Mouse (Mus musculus): ENCODE measurements around the gene Gdap1l1. TPM values are rescaled to one million over a fixed set of nuclear protein-coding genes. Genes with fewer than 3 reads are reported as not detected.

Gene Gdap1l1
- polyA plus RNA-seq (2011; ENCODE audit: insufficient read depth, insufficient read length, low replicate concordance, missing spikeins) = not detected in 2 replicates

DNA sequence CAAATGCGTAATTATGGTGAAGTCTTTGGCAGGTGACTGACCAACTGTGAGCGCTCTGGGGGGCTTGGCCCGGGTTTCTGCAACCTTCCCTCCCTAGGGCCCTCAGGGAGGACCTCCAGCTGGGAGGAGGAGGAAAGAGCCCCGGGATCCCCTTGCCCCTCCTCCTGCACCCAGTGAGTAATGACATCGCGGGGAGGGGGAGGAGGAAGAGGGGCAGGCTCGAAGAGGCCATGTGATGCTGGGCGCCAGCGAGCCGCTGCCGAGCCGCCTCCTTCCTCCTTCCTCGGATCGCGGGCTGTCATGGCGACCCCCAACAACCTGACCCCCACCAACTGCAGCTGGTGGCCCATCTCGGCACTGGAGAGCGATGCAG lies at the start of gene Gdap1l1:
Gene Gdap1l1 (plus strand): TSS at position 231 of the 373 bp plus-strand sequence.
- no peaks in the 10 kb centered on the region for H3K4me1 ChIP-seq (ENCODE audit: control insufficient read depth, insufficient read depth, low read length)
- 4% methylated on average over 18 of the region's 18 CpGs for WGBS
- no peak within 1 kb of the TSS for H3K4me3 ChIP-seq (replicated peaks; ENCODE audit: control insufficient read depth, low read depth, low read length)
- TF ChIP-seq CTCF (IDR thresholded peaks at IDR 0.05; ENCODE audit: control insufficient read depth, insufficient read depth, low read length) (no peak), POLR2A (IDR thresholded peaks at IDR 0.05; ENCODE audit: borderline replicate concordance, control insufficient read depth, low read depth, low read length) (no peak)
- H3K27ac ChIP-seq (ENCODE audit: control insufficient read depth, insufficient read depth, low read depth, low read length, poor library complexity) = no peak within 1 kb of the TSS

DNA sequence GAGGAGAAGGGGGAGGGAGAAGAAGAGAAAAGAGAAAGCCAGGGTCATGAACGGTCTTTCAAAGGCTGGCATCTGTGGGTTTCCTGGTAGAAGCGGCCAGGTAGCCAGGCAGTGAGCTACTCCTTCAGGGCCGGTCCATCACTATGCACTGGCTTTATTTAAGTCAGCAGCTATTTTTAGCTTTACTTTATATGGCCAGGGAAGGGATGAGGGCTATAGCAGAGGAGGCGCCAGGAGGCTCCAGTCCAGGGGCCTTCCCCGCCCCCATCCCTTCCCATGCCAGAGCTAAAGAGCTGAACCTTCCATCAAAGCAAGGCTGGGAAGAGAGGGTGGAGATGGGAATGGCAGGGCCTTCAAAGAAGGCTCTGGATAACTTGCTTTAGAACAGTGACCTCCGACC lies 45.8 kb upstream of the Gdap1l1 start:
- Histone ChIP-seq H3K4me1 (ENCODE audit: control insufficient read depth, insufficient read depth, low read length) (no peaks in the 10 kb centered on the region), H3K4me3 (replicated peaks; ENCODE audit: control insufficient read depth, low read depth, low read length) (no peak overlapping the region), H3K27ac (ENCODE audit: control insufficient read depth, insufficient read depth, low read depth, low read length, poor library complexity) (no peak overlapping the region)
- WGBS = 72% methylated on average over 6 of the region's 6 CpGs
- TF ChIP-seq POLR2A (IDR thresholded peaks at IDR 0.05; ENCODE audit: borderline replicate concordance, control insufficient read depth, low read depth, low read length) (no peak), CTCF (IDR thresholded peaks at IDR 0.05; ENCODE audit: control insufficient read depth, insufficient read depth, low read length) (no peak)

DNA sequence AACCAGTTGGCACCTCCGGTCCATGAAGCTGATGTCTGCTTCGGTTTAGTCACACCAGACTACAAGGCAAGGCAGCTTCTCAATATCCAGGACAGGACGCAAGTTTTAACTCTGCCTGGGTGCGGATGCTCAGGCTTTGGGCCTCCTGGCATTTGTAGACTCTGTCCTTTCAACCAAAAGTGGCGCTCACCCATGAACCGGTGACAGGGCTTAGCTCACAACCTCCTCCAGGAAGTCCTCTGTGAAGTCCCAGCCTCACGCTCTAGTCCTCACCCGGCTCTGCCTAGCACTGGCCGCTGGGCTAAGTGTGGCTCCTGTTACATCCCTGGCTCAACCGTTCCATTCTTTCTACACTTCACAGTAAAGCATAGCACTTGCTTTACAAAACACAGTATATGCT lies 45.0 kb upstream of the Gdap1l1 start:
- Histone ChIP-seq H3K4me1 (ENCODE audit: control insufficient read depth, insufficient read depth, low read length) (no peaks in the 10 kb centered on the region), H3K27ac (ENCODE audit: control insufficient read depth, insufficient read depth, low read depth, low read length, poor library complexity) (no peak overlapping the region), H3K4me3 (replicated peaks; ENCODE audit: control insufficient read depth, low read depth, low read length) (no peak overlapping the region)
- 84% methylated on average over 10 of the region's 10 CpGs for WGBS
- no peak for TF ChIP-seq POLR2A (IDR thresholded peaks at IDR 0.05; ENCODE audit: borderline replicate concordance, control insufficient read depth, low read depth, low read length)
- TF ChIP-seq CTCF (IDR thresholded peaks at IDR 0.05; ENCODE audit: control insufficient read depth, insufficient read depth, low read length) = no peak

DNA sequence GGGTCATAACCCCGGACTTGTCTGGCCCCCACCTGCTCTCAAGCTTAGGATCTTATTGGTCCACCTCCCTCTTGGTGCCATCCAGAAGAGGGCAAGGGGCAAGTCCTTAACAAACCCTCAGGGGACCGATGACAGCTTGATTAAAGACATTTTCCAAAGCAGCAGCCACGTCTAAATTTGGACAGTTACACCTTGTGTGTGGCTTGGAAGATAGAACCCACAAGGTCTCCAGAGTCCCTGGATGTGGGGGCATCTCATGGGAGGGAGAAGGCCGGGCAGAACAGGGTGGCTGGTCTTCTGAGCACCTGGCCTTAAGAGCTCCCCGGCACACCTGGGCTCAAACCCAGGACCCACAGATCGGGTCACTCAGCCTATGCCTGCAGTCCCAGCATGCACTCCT lies 44.3 kb upstream of the Gdap1l1 start:
- H3K27ac ChIP-seq (ENCODE audit: control insufficient read depth, insufficient read depth, low read depth, low read length, poor library complexity) = no peak overlapping the region
- no peaks in the 10 kb centered on the region for H3K4me1 ChIP-seq (ENCODE audit: control insufficient read depth, insufficient read depth, low read length)
- 67% methylated on average over 6 of the region's 6 CpGs for WGBS
- no peak for TF ChIP-seq POLR2A (IDR thresholded peaks at IDR 0.05; ENCODE audit: borderline replicate concordance, control insufficient read depth, low read depth, low read length)
- TF ChIP-seq CTCF (IDR thresholded peaks at IDR 0.05; ENCODE audit: control insufficient read depth, insufficient read depth, low read length) = no peak
- no peak overlapping the region for H3K4me3 ChIP-seq (replicated peaks; ENCODE audit: control insufficient read depth, low read depth, low read length)

DNA sequence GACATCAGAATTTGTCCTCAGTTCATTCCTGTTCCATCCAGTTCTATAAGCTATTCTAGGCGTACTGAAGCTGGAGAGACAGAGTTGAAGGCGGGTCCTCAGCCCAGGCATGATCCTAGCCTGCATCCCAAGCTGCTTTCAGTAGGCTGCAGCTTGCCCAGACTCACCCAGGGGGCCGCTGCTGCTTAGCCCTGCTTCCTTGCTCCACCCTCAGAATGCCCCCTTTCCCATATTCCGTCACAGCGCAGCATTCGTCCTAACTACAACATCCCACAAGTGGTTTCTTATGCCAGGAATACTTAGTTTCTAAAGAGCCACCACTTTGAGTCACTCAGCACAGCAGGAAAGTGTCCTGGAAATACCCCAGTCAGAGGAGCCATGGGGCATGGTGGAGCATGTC lies 43.3 kb upstream of the Gdap1l1 start:
- H3K4me1 ChIP-seq (ENCODE audit: control insufficient read depth, insufficient read depth, low read length) = no peaks in the 10 kb centered on the region
- no peak for TF ChIP-seq CTCF (IDR thresholded peaks at IDR 0.05; ENCODE audit: control insufficient read depth, insufficient read depth, low read length)
- TF ChIP-seq POLR2A (IDR thresholded peaks at IDR 0.05; ENCODE audit: borderline replicate concordance, control insufficient read depth, low read depth, low read length) = no peak
- no peak overlapping the region for H3K27ac ChIP-seq (ENCODE audit: control insufficient read depth, insufficient read depth, low read depth, low read length, poor library complexity)
- 75% methylated on average over 6 of the region's 6 CpGs for WGBS
- no peak overlapping the region for H3K4me3 ChIP-seq (replicated peaks; ENCODE audit: control insufficient read depth, low read depth, low read length)

DNA sequence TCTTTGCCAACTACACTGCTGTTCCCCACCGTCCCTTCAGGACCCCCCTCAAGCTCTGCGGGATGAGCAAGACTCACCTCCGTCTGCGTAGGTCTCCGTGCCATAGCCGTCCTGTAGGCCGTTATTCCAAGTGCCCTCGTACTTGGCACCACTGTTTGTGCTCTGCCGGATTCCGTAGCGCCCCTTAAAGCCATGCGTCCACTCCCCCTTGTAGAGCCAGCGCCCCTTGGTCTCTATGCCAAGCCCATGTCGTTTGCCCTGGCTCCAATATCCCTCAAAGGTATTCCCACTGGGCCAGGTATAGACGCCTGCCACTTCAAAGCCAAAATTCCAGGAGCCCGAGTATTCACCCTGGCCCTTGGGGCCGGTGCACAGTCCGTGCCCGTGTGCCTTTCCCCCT lies 41.2 kb upstream of the Gdap1l1 start:
- TF ChIP-seq CTCF (IDR thresholded peaks at IDR 0.05; ENCODE audit: control insufficient read depth, insufficient read depth, low read length) = no peak
- no peak for TF ChIP-seq POLR2A (IDR thresholded peaks at IDR 0.05; ENCODE audit: borderline replicate concordance, control insufficient read depth, low read depth, low read length)
- Histone ChIP-seq H3K27ac (ENCODE audit: control insufficient read depth, insufficient read depth, low read depth, low read length, poor library complexity) (no peak overlapping the region), H3K4me1 (ENCODE audit: control insufficient read depth, insufficient read depth, low read length) (no peaks in the 10 kb centered on the region), H3K4me3 (replicated peaks; ENCODE audit: control insufficient read depth, low read depth, low read length) (no peak overlapping the region)
- WGBS = 85% methylated on average over 19 of the region's 19 CpGs

DNA sequence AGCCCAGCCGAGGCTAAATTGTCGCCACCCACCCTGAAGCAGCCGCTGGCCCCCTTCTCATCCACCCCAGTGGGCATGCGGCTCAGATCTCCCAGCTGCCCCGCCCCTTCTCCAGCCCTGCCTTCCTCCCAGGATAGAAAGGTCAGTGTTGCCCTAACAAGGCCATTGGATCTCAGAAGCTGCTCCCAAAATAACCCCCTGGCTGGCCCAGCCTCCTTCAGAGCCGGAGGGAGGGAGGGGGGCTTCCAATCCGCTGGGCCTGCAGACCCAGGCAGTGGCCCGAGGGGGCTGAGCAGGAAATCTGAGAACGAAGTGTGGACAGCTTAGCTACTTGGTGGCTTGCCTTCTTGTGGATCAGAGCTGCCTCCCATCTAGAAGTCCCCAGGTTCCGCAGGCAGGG lies 40.4 kb upstream of the Gdap1l1 start, which contains the start of gene Jph2:
Gene Jph2 (minus strand): TSS at position 89 of the 400 bp plus-strand sequence.
- 43% methylated on average over 10 of the region's 10 CpGs for WGBS
- no peak within 1 kb of the TSS for H3K4me3 ChIP-seq (replicated peaks; ENCODE audit: control insufficient read depth, low read depth, low read length)
- TF ChIP-seq POLR2A (IDR thresholded peaks at IDR 0.05; ENCODE audit: borderline replicate concordance, control insufficient read depth, low read depth, low read length) (no peak), CTCF (IDR thresholded peaks at IDR 0.05; ENCODE audit: control insufficient read depth, insufficient read depth, low read length) (no peak)
- H3K4me1 ChIP-seq (ENCODE audit: control insufficient read depth, insufficient read depth, low read length) = no peaks in the 10 kb centered on the region
- no peak within 1 kb of the TSS for H3K27ac ChIP-seq (ENCODE audit: control insufficient read depth, insufficient read depth, low read depth, low read length, poor library complexity)

DNA sequence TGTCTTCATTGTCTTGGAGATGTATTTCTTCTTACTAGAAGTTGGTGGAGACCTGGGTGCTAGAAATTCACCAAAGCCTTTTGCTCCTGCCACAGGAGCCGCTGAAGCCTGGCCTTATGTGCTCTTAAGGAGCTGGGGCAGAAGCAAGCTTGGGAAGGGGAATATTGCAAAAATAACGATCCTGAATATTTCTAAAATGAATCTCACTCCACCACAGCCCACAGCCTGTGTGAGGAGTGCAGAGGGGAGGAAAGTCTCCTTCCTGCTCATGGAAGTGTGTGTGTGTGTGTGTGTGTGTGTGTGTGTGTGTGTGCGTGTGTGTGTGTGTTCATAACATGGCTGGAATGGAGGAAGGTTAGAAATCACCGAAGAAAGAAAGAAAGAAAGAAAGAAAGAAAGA lies 39.5 kb upstream of the Gdap1l1 start:
- H3K4me3 ChIP-seq (replicated peaks; ENCODE audit: control insufficient read depth, low read depth, low read length) = no peak overlapping the region
- no peak overlapping the region for H3K27ac ChIP-seq (ENCODE audit: control insufficient read depth, insufficient read depth, low read depth, low read length, poor library complexity)
- TF ChIP-seq CTCF (IDR thresholded peaks at IDR 0.05; ENCODE audit: control insufficient read depth, insufficient read depth, low read length) = no peak
- no peak for TF ChIP-seq POLR2A (IDR thresholded peaks at IDR 0.05; ENCODE audit: borderline replicate concordance, control insufficient read depth, low read depth, low read length)
- WGBS = 67% methylated on average over 4 of the region's 4 CpGs
- H3K4me1 ChIP-seq (ENCODE audit: control insufficient read depth, insufficient read depth, low read length) = no peaks in the 10 kb centered on the region

DNA sequence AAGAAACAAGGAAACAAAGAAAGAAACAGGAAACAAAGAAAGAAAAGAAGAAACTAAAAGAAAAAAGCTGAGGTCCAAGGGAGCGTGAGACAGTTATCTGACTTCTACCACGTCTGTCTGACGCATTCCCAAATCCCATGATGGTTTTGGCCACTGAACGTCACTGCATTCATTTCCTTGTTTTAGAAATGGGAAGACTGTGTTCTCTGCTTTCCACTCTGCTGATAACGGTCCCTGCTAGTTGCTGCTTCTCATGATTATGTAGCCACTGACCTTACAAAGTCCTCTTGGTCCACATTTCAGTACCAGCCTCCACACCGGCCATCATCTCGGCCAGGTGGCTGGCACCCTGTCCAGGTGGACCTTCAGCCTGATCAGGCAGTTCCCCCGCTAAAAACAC lies 39.1 kb upstream of the Gdap1l1 start:
- TF ChIP-seq POLR2A (IDR thresholded peaks at IDR 0.05; ENCODE audit: borderline replicate concordance, control insufficient read depth, low read depth, low read length) (no peak), CTCF (IDR thresholded peaks at IDR 0.05; ENCODE audit: control insufficient read depth, insufficient read depth, low read length) (no peak)
- no peaks in the 10 kb centered on the region for H3K4me1 ChIP-seq (ENCODE audit: control insufficient read depth, insufficient read depth, low read length)
- no peak overlapping the region for H3K4me3 ChIP-seq (replicated peaks; ENCODE audit: control insufficient read depth, low read depth, low read length)
- H3K27ac ChIP-seq (ENCODE audit: control insufficient read depth, insufficient read depth, low read depth, low read length, poor library complexity) = no peak overlapping the region
- WGBS = 73% methylated on average over 8 of the region's 8 CpGs
